Mouse (Mus musculus): Measurements from ENCODE around the gene Zcwpw1. TPM values are rescaled to one million over a fixed set of nuclear protein-coding genes. Genes with fewer than 3 reads are reported as not detected.

Zcwpw1 gene
- polyA plus RNA-seq (2014; fragmentation: Nextera tagmentation; extraction: Ambion mirVana) = 22.0 and 23.1 TPM in 2 replicates

DNA sequence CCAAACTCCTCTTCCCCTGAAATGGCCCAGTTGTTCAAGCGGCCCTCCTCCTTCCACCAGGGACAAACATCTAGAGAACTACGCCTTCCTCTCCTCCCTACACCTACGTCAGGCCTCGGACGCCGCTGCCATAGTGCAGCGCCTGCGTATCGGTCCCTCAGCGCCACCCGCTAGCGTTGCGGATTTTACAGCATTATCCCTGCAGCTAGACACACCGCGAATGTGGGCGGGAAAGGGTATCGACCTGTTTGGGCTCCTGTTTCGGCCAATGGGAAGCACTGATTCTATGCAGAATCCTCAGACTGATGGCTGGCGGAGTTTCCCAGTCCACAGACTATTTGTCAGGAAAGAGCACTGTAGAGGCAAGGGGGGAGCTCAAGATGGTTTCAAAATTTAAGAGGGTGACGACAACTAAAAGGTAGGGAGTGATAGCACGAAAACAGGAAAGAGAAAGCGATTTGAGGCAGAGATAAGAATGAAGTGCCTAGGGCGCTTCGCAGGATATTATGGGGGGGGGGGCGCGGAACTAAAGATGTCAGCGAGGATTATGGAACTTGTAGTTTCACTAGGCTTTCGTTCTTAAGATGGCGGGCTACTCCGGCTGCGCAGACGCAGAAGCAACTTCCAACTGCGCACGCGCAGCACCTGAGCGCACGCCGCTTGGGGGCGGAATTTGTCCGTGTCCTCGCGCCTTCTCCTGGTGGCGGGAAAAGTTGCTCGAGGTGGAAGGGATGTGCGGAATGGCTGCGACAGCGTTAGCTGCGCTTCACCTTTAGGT is at the start of gene Zcwpw1, which contains the start of gene Mepce:
Gene Zcwpw1 (plus strand): TSS at position 648 of the 778 bp plus-strand sequence.
Gene Mepce (minus strand): TSS at position 505 of the 778 bp plus-strand sequence.
- DNase-seq (ENCODE audit: low spot score) = peak; percentile 98
- Histone ChIP-seq H3K27ac (replicated peaks; ENCODE audit: low read depth, low read length) (peak within 1 kb of the TSS; percentile 97), H3K27me3 (ENCODE audit: control insufficient read depth, insufficient read depth, low read length) (no peaks in the 10 kb centered on the region), H3K9ac (replicated peaks; ENCODE audit: low read length) (peak within 1 kb of the TSS; percentile 95), H3K4me1 (ENCODE audit: control insufficient read depth, insufficient read depth, low read length) (peaks cover 8% of the 10 kb centered on the region), H3K36me3 (replicated peaks; ENCODE audit: control insufficient read depth, insufficient read depth, low read depth, low read length) (no peaks in the 10 kb centered on the region; the same call in none of the 2 replicates), H3K9me3 (replicated peaks; ENCODE audit: control insufficient read depth, low read length) (no peaks in the 10 kb centered on the region), H3K4me3 (ENCODE audit: low read depth, low read length) (peak within 1 kb of the TSS; percentile 83), H3K4me2 (ENCODE audit: low read depth, low read length) (peak within 1 kb of the TSS; percentile 72)
- WGBS = under 1% methylated on average over 48 of the region's 48 CpGs
- ATAC-seq (replicated peaks; ENCODE audit: insufficient number of reproducible peaks, low FRiP score, low TSS enrichment, low read depth) = peak; percentile 65

DNA sequence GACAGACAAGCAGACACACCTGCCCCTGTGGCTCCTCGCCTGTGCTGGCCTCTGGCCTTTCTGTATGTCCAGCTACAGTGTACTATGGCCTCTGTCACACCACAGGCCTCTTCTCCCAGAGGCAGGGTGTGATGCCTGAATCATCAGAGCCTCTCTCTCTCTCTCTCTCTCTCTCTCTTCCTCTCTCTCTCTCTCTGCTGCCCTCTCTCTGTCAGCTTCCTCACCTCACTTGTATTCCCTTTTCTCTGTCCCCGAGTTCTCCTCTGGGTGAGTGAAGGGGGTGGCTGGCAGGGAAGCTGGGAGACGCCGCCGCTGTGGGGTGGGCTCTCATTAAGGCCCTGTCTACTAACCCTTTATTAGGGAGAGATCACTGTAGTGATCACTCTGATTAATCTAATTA is 49.1 kb upstream of the Zcwpw1 start:
- no peak overlapping the region for H3K4me2 ChIP-seq (ENCODE audit: low read depth, low read length)
- DNase-seq (ENCODE audit: low spot score) (no peak), ATAC-seq (replicated peaks; ENCODE audit: insufficient number of reproducible peaks, low FRiP score, low TSS enrichment, low read depth) (no peak)
- peaks cover 13% of the 10 kb centered on the region for H3K4me1 ChIP-seq (ENCODE audit: control insufficient read depth, insufficient read depth, low read length)
- H3K27ac ChIP-seq (replicated peaks; ENCODE audit: low read depth, low read length) = no peak overlapping the region
- no peaks in the 10 kb centered on the region for H3K9me3 ChIP-seq (replicated peaks; ENCODE audit: control insufficient read depth, low read length)
- no peak overlapping the region; the same call in 1 of the 2 replicates for H3K9ac ChIP-seq (replicated peaks; ENCODE audit: low read length)
- no peak overlapping the region for H3K4me3 ChIP-seq (ENCODE audit: low read depth, low read length)
- H3K36me3 ChIP-seq (replicated peaks; ENCODE audit: control insufficient read depth, insufficient read depth, low read depth, low read length) = no peaks in the 10 kb centered on the region; the same call in 1 of the 2 replicates
- no peaks in the 10 kb centered on the region for H3K27me3 ChIP-seq (ENCODE audit: control insufficient read depth, insufficient read depth, low read length)
- WGBS = 45% methylated on average over 5 of the region's 5 CpGs

DNA sequence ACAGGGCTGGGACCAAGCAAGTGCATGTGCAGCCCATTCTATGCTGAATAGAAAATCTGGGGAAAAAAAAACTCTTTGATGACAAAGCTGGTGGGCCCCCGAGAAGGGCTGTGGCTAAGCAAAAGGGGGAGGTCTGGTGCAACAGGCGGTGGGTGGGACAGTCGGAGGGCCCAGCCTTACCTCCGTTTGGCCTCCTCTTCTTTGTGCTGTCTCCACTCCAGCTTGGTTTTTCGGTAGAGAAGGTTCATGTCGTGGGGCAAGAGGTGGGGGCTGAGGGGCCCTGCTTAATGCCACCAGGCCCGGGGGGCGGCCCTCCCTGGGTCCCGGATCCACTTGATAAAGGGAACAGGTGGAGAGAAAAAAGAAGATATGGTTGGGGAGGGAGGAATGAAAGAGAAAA is 48.1 kb upstream of the Zcwpw1 start:
- Histone ChIP-seq H3K27ac (replicated peaks; ENCODE audit: low read depth, low read length) (no peak overlapping the region), H3K4me2 (ENCODE audit: low read depth, low read length) (no peak overlapping the region; the same call in 1 of the 2 replicates), H3K36me3 (replicated peaks; ENCODE audit: control insufficient read depth, insufficient read depth, low read depth, low read length) (no peaks in the 10 kb centered on the region; the same call in 1 of the 2 replicates), H3K9me3 (replicated peaks; ENCODE audit: control insufficient read depth, low read length) (no peaks in the 10 kb centered on the region), H3K27me3 (ENCODE audit: control insufficient read depth, insufficient read depth, low read length) (no peaks in the 10 kb centered on the region), H3K4me3 (ENCODE audit: low read depth, low read length) (no peak overlapping the region), H3K9ac (replicated peaks; ENCODE audit: low read length) (no peak overlapping the region), H3K4me1 (ENCODE audit: control insufficient read depth, insufficient read depth, low read length) (peaks cover 9% of the 10 kb centered on the region)
- DNase-seq (ENCODE audit: low spot score) (no peak), ATAC-seq (replicated peaks; ENCODE audit: insufficient number of reproducible peaks, low FRiP score, low TSS enrichment, low read depth) (no peak)
- 58% methylated on average over 9 of the region's 9 CpGs for WGBS

DNA sequence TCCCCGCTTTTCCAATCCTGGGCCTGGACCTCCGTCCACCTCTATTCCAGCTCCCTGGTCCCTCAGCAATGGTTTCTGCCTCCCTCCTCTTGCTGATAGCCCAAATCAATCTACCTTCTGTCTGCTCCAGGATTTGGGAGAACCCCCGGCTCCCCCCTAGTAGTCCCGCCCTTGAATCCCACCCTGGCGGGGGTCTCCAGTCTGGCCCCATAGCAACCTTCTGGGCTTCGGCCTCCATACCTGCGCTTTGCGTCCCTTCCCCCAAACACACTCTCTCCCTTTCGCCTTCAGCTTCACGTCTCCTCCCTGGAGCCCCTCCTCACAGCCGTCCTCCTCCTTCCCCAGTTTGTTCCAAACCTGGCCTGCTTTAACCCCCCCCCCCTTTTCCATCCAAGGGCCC is 47.1 kb upstream of the Zcwpw1 start:
- H3K36me3 ChIP-seq (replicated peaks; ENCODE audit: control insufficient read depth, insufficient read depth, low read depth, low read length) = no peaks in the 10 kb centered on the region; the same call in 1 of the 2 replicates
- H3K4me3 ChIP-seq (ENCODE audit: low read depth, low read length) = peak overlapping the region; percentile 69
- peak; percentile 32 for DNase-seq (ENCODE audit: low spot score)
- ATAC-seq (replicated peaks; ENCODE audit: insufficient number of reproducible peaks, low FRiP score, low TSS enrichment, low read depth) = 0 out of 2 replicates have a peak, but pooled peaks have one; percentile 12
- H3K9me3 ChIP-seq (replicated peaks; ENCODE audit: control insufficient read depth, low read length) = no peaks in the 10 kb centered on the region
- peaks cover 6% of the 10 kb centered on the region for H3K4me1 ChIP-seq (ENCODE audit: control insufficient read depth, insufficient read depth, low read length)
- H3K4me2 ChIP-seq (ENCODE audit: low read depth, low read length) = peak overlapping the region; percentile 93
- 9% methylated on average over 11 of the region's 11 CpGs for WGBS
- H3K27ac ChIP-seq (replicated peaks; ENCODE audit: low read depth, low read length) = no peak overlapping the region
- peak overlapping the region; percentile 72 for H3K9ac ChIP-seq (replicated peaks; ENCODE audit: low read length)
- no peaks in the 10 kb centered on the region for H3K27me3 ChIP-seq (ENCODE audit: control insufficient read depth, insufficient read depth, low read length)

DNA sequence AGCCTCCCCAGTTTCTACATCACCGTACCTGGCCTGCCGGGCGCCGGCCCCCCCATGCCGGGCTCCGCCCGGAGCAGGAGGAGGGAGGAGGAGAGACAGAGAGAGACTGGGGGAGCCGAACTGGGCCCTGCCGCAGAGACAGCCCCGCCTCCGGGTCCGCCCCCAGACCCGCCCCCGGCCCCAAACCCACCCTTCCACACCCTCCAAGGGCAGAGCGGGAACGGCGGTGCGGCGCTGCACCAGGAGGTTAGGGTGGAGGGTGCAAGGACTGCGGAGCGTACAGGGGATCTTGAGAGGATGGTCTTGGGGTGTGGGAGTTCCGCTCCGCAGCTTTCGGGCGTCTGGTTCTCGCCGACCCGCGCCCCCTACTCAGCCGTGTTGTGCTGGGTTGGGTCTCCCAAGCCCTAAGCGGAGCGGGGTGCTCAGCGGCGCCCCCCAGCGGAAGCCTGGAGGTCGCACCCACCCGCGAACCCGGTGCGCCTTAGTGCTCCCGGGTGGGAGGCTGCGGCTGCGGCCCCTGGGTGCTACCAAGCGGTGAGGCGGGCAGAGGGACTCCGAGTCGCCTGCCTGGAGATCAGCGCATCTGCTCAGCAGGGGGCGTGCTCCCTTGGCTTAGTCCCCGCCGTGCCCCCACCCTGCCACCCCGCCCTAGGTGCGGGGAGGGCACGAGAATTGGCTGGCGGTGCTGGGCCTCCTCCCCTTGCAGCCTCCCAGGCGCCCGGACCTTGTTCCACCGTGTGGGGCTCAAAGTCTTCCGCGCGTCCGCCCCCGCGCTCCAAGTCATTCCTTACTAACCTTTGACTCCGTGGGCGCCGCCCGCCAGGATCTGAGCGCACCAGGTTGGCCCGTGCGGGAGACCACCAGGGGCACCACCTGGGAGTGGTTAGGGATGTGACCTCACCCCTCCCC is 46.3 kb upstream of the Zcwpw1 start, which contains the start of gene Nyap1:
Gene Nyap1 (minus strand): TSS at position 585 of the 909 bp plus-strand sequence.
- peak; percentile 80 for ATAC-seq (replicated peaks; ENCODE audit: insufficient number of reproducible peaks, low FRiP score, low TSS enrichment, low read depth)
- Histone ChIP-seq H3K27me3 (ENCODE audit: control insufficient read depth, insufficient read depth, low read length) (no peaks in the 10 kb centered on the region), H3K9me3 (replicated peaks; ENCODE audit: control insufficient read depth, low read length) (no peaks in the 10 kb centered on the region), H3K36me3 (replicated peaks; ENCODE audit: control insufficient read depth, insufficient read depth, low read depth, low read length) (no peaks in the 10 kb centered on the region), H3K4me1 (ENCODE audit: control insufficient read depth, insufficient read depth, low read length) (peaks cover 6% of the 10 kb centered on the region), H3K27ac (replicated peaks; ENCODE audit: low read depth, low read length) (peak within 1 kb of the TSS; percentile 47), H3K4me2 (ENCODE audit: low read depth, low read length) (peak within 1 kb of the TSS; percentile 93), H3K9ac (replicated peaks; ENCODE audit: low read length) (peak within 1 kb of the TSS; percentile 72), H3K4me3 (ENCODE audit: low read depth, low read length) (peak within 1 kb of the TSS; percentile 69)
- DNase-seq (ENCODE audit: low spot score) = peak; percentile 84
- under 1% methylated on average over 65 of the region's 71 CpGs for WGBS

DNA sequence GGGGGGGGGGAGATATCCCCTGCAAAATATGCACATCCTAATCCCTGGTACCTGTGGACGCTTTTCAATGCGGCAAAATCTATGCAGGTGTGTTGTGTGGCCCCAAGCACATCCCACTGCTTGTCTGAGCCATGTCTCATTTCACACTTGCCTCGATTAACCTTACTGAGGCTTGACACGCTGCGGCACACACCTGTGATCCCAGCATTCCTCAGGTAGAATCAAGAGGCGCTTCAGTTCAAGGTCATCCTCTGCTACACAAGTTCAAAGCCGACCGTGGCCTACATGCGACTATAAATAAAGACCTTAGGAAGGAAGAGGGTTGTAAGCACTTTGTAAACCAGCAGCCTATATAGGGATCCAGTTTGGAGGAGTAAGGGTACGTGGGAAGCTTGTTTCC is 45.5 kb upstream of the Zcwpw1 start:
- no peaks in the 10 kb centered on the region for H3K9me3 ChIP-seq (replicated peaks; ENCODE audit: control insufficient read depth, low read length)
- peak overlapping the region; percentile 93 for H3K4me2 ChIP-seq (ENCODE audit: low read depth, low read length)
- WGBS = 62% methylated on average over 10 of the region's 10 CpGs
- peak overlapping the region; percentile 69; the same call in 1 of the 2 replicates for H3K4me3 ChIP-seq (ENCODE audit: low read depth, low read length)
- no peaks in the 10 kb centered on the region for H3K27me3 ChIP-seq (ENCODE audit: control insufficient read depth, insufficient read depth, low read length)
- ATAC-seq (replicated peaks; ENCODE audit: insufficient number of reproducible peaks, low FRiP score, low TSS enrichment, low read depth) (no peak), DNase-seq (ENCODE audit: low spot score) (no peak)
- no peak overlapping the region for H3K27ac ChIP-seq (replicated peaks; ENCODE audit: low read depth, low read length)
- H3K36me3 ChIP-seq (replicated peaks; ENCODE audit: control insufficient read depth, insufficient read depth, low read depth, low read length) = no peaks in the 10 kb centered on the region
- H3K4me1 ChIP-seq (ENCODE audit: control insufficient read depth, insufficient read depth, low read length) = peaks cover 6% of the 10 kb centered on the region
- no peak overlapping the region for H3K9ac ChIP-seq (replicated peaks; ENCODE audit: low read length)

DNA sequence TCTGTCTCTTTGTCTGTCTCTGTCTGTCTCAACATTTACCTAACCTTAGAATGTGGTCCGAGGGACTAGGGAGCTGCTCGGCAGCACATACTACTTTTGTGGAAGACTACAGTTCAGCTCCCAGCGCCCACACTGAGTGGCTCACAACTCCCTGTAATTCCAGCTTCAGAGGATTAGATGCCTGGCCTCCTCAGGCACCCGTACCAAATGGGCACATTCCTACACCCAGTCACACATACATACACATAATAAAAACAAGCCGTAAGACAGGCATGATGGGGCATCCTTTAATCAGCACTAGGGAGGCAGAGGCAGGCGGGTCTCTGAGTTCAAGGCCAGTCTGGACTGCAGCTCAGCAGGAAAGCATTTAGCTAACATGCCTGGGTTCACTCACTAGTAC is 44.8 kb upstream of the Zcwpw1 start:
- Histone ChIP-seq H3K27ac (replicated peaks; ENCODE audit: low read depth, low read length) (no peak overlapping the region), H3K36me3 (replicated peaks; ENCODE audit: control insufficient read depth, insufficient read depth, low read depth, low read length) (no peaks in the 10 kb centered on the region), H3K4me1 (ENCODE audit: control insufficient read depth, insufficient read depth, low read length) (peaks cover 6% of the 10 kb centered on the region), H3K9ac (replicated peaks; ENCODE audit: low read length) (no peak overlapping the region), H3K9me3 (replicated peaks; ENCODE audit: control insufficient read depth, low read length) (no peaks in the 10 kb centered on the region), H3K27me3 (ENCODE audit: control insufficient read depth, insufficient read depth, low read length) (no peaks in the 10 kb centered on the region), H3K4me3 (ENCODE audit: low read depth, low read length) (no peak overlapping the region), H3K4me2 (ENCODE audit: low read depth, low read length) (no peak overlapping the region)
- 94% methylated on average over 6 of the region's 6 CpGs for WGBS
- ATAC-seq (replicated peaks; ENCODE audit: insufficient number of reproducible peaks, low FRiP score, low TSS enrichment, low read depth) (no peak), DNase-seq (ENCODE audit: low spot score) (no peak)

Measured in embryonic facial prominence, embryonic 11.5 days (tissue).